Mouse (Mus musculus): ENCODE measurements around the gene Gm43302. TPM values are rescaled to one million over a fixed set of nuclear protein-coding genes. Genes with fewer than 3 reads are reported as not detected.
"Not testable (repeated sequence)": the region's sequence is repeated elsewhere in the genome, so short reads cannot be mapped to it uniquely, and the experiment has no call there.

Gm43302 gene
- total RNA-seq (2014; fragmentation: Nextera tagmentation), result not detected in 2 replicates
- not detected in 2 replicates for total RNA-seq (2017)

DNA sequence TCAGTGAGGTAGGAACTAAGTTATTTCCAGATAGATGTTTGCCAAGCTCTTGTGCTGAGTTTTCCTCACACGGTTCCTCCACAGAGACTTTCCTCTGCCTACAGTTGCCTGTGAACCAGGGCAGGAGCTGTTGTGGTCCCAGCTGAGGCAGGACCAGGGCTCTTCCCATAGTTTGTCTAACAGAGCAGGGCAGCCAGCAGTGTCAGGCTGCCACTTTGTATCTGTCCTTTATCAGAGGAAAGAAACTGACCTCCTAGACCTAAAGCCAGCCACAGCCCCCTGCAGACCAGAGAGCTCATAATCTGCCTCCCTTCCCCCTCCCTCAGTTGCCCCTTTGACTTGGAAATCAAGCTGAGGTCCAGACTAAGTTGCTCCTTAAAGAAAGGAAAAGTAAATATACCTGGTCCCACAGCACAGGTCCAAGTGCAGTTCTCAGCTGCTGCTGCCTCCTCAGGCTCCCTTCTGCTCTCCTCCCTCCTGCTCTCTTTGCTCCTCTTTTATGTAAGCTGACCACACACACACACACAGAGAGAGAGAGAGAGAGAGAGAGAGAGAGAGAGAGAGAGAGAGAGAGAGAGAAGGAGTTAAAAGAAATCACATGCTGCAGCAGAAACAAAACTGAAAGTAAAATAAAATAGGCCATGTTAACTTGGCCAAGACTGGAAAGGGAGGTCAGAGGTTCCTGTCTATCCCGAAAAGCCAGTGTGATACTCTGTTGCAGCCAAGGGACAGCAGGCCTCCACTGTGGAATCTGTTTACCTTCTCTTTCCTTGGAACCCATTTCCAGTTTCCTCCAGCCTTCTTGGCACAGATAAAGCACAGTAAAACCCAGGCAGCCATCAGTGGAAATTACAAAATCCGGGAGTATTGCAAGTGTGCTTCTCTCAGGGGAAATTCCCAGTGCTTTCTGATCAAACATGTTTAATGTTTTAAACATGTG lies at the start of gene Gm43302, which contains the start of gene Gbp6:
Gene Gm43302, minus strand, starts transcription at position 470 of the 940 bp plus-strand sequence.
Gene Gbp6, minus strand, starts transcription at position 473 of the 940 bp plus-strand sequence.
- peak; percentile 25; the same call in 1 of the 2 replicates for ATAC-seq (replicated peaks; ENCODE audit: poor library complexity, severe bottlenecking)

GRCm38 (mm10) chr5:105341281-105341680 lies 47.8 kb upstream of the Gm43302 start:
- ATAC-seq (replicated peaks; ENCODE audit: poor library complexity, severe bottlenecking), result no peak

DNA sequence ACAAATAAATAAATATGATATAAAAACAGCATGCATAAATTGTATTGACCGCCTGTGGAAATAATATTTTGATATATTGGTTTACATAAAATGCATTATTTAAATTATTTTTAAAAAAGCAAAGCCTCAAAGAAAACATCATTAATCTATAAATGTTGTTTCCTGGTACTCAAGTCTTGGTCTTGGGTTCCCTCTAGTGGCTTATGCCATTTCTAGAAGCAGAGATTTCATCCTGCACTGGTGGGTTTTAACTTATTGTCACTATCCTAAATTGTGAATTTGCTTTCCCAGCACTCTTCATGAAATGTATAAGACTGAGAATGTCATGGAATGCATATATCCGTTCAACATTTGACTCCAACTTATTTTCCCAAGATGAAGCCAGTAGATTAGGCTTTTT lies 29.0 kb upstream of the Gm43302 start:
- ATAC-seq (replicated peaks; ENCODE audit: poor library complexity, severe bottlenecking), result no peak

- ATAC-seq (replicated peaks; ENCODE audit: poor library complexity, severe bottlenecking), result no peak
These were observed 17.4 kb upstream of the Gm43302 start for GRCm38 (mm10) chr5:105310941-105311340.

DNA sequence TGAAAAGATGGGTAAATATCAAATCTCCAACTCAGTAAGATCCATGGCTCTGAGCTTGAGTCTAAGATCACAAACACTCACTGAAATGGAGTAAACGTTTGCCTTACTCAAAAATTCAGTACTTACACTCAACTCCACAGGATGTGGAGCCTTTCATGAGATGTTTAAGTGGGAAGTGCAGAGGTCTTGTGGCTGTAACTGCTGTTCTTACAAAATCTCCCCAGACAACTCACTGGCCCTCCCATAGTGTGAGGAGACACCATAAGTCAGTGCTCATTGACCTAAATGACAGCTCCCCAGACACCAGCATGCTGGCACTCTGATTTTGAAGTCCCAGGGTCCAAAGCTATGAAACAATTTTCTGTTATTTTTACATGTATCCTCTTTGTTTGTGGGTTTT lies 15.7 kb upstream of the Gm43302 start:
- ATAC-seq (replicated peaks; ENCODE audit: poor library complexity, severe bottlenecking), result peak; percentile 98

DNA sequence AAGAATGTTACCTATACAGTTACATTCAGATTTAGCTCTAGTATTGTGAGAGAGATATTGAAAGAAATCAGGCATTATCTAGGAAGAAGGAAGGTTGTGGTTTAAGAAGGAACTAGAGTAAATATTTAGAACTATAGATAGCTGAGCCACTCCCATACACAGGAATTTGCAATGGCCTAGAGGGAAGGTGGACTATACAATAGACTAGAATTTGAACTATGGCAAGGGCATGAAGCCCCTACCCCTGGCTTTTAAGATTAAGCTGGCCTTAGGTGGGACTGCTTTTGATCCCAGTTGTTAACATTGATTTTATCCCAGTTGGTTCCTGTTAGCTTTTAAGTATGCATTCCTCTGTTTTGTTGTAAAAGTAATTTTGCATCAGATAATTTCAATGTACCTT lies 13.5 kb upstream of the Gm43302 start:
- ATAC-seq (replicated peaks; ENCODE audit: poor library complexity, severe bottlenecking), result not testable (repeated sequence)

DNA sequence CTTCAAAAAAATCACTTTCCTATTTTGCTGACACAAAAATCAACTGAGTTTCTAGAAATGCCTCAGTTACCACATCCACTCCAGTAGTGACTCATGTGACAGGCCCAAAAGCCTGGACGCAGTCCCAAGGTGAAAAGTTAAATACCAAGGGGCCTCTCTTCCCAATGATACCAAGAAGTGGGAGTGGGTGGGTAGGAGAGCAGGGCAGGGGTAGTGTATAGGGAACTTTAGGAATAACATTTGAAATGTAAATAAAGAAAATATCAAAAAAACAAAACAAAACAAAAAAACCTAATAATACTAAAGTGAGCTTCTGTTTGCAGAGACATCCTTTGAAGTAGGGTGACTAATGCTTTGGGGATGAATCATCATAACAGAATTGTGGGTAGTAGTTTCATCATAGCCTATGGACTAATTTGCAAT lies 12.7 kb upstream of the Gm43302 start:
- ATAC-seq (replicated peaks; ENCODE audit: poor library complexity, severe bottlenecking), result 0 out of 2 replicates have a peak, but pooled peaks have one; percentile 37

DNA sequence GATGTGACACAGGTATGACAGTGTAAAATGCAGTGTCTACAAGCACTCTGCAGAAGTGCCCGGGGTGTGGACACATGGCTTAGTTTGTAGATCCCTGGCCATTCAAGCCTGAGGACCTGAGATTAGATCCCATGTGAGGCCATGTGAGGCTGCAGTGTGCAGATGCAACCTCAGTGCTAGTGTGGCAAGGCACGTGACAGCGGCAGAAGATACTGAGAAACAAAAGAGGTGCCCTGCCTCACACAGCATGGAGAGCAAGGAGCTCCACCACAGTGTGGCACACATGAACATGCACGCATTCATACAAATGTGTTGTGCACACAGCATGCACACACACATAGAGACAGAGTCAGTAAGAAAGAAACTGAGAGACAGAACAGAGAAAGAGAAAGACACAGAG lies 12.2 kb upstream of the Gm43302 start:
- not testable (repeated sequence) for ATAC-seq (replicated peaks; ENCODE audit: poor library complexity, severe bottlenecking)

DNA sequence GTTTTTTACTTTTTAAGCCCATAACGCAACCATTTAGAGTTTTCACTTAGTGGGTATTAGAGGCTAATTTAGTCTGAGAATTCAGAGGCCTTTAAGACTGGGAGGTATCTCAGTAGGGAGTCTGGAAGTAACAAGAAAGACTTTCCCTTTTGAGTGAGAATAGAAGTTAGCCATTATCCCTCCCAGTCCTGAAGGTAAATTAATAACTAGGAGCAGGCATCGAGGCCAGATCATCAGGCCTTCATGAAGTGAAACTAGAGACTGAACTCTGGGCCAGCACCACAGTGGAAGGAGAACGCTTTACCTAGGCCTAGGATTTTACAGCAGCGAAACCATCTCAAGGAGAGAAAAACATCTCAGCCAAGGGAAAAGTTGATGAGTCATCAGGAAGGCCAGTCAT lies 8.5 kb upstream of the Gm43302 start:
- ATAC-seq (replicated peaks; ENCODE audit: poor library complexity, severe bottlenecking), result no peak

GRCm38 (mm10) chr5:105301531-105301930 lies 8.0 kb upstream of the Gm43302 start:
- no peak for ATAC-seq (replicated peaks; ENCODE audit: poor library complexity, severe bottlenecking)

DNA sequence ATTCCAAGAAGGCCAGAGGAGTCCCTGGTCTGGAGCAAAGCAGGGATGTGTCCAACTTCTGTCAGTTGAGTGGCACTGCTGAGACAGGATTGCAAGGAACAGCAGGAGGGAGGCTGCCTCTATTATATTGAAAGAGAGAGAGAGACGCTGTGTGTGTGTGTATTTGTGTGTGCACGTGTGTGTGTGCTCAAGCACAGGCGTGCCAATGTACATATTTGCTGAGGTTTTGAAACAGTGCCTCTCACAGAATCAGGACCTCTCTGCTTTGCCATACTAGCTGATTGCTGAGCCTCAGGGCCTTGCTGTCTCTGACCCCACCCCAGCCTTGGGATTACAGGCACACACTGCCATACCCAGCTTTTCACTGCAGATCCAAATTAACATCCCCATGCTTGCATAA lies 2.3 kb upstream of the Gm43302 start:
- ATAC-seq (replicated peaks; ENCODE audit: poor library complexity, severe bottlenecking), result no peak

- ATAC-seq (replicated peaks; ENCODE audit: poor library complexity, severe bottlenecking), result no peak
These were observed 1.0 kb downstream of the Gm43302 start for GRCm38 (mm10) chr5:105292492-105292891.

DNA sequence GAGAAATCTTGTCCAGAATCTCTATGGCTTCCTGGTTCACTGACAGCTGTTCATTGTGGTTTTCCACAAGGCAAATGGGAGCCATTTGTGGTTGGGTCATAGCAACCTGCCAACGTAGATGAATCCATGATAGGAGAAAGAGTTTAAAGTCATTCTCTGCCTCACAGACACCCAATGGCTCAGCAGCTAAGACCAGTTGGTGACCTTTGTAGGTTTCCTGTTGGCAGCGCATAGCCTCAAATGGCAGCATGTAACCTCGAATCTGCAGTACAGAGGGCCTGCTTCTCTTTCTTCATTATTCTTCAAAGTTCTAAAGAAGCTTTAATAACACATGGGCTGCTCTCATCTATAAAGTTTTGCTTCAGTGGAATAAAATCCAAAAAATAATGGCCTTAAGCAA lies 2.6 kb downstream of the Gm43302 start:
- not testable (repeated sequence) for ATAC-seq (replicated peaks; ENCODE audit: poor library complexity, severe bottlenecking)

- ATAC-seq (replicated peaks; ENCODE audit: poor library complexity, severe bottlenecking), result not testable (repeated sequence)
These were observed 32.8 kb downstream of the Gm43302 start for GRCm38 (mm10) chr5:105260673-105261072.

GRCm38 (mm10) chr5:105252491-105252890 lies 41.0 kb downstream of the Gm43302 start:
- ATAC-seq (replicated peaks; ENCODE audit: poor library complexity, severe bottlenecking), result no peak

GRCm38 (mm10) chr5:105244741-105245140 lies 48.8 kb downstream of the Gm43302 start:
- ATAC-seq (replicated peaks; ENCODE audit: poor library complexity, severe bottlenecking), result peak; percentile 86

DNA sequence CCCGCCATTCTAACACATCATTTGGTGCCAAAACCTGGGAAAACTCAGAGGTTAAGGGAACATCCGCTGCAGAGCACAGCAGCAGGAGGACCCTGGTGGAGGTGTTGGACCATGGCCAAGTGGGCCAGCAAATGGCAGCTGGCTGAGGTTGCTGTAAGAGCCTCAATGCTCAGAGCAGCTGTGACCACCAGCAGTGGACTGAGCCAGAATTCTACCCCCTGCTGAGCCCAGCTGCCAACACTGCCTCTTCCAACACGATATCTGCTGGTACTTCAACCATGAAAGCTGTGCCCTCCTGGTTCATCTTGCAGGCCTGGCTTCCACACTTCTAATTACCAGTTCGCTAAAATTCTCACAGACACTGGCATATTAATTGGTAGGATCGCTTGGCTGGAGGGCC lies 52.5 kb downstream of the Gm43302 start:
- ATAC-seq (replicated peaks; ENCODE audit: poor library complexity, severe bottlenecking), result not testable (repeated sequence)

DNA sequence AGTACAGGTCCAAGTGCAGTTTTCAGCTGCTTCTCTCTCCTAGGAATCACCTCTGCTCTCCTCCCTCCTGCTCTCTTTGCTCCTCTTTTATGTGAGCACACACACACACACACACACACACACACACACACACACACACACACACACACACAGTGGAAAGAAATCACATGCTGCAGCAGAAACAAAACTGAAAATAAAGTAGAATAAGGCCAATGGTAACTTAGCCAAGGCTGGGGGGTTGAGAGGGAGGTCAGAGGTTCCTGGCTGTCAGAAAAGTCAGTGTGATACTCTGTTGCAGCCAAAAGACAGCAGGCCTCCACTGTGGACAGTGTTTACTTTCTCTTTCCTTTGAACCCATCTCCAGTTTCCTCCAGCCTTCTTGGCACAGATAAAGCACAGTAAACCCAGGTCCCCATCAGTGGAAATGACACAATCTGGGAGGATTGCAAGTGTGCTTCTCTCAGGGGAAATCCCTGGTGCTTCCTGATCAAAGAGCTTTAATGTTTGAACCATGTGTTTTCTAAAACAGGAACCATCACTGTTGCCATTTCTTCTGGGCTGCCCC lies 53.9 kb downstream of the Gm43302 start, which contains the start of gene Gbp10:
Gene Gbp10, minus strand, starts transcription at position 51 of the 565 bp plus-strand sequence.
- ATAC-seq (replicated peaks; ENCODE audit: poor library complexity, severe bottlenecking), result 0 out of 2 replicates have a peak, but pooled peaks have one; percentile 14

DNA sequence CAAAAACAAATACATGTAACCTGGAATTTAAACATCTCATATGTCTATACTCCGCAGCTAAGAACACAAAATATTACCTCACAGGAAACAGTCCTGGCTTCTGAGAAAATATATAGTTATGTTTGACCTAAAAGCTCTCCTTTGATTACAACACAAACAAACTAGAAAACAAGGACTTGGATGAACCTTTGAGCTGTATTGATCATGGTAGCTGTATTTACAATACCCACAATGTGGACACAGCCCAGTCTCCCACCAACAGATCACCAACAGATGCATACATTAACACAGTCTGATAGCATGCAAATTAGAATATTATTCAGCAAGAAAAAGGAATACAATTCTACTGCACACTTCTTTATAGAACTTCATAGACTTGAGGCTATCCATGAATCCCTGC lies 55.1 kb downstream of the Gm43302 start:
- ATAC-seq (replicated peaks; ENCODE audit: poor library complexity, severe bottlenecking), result not testable (repeated sequence)

DNA sequence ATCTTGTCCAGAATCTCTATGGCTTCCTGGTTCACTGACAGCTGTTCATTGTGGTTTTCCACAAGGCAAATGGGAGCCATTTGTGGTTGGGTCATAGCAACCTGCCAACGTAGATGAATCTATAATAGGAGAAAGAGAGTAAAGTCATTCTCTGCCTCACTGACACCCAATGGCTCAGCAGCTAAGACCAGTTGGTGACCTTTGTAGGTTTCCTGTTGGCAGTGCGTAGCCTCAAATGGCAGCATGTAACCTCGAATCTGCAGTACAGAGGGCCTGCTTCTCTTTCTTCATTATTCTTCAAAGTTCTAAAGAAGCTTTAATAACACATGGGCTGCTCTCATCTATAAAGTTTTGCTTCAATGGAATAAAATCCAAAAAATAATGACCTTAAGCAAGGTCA lies 57.5 kb downstream of the Gm43302 start:
- ATAC-seq (replicated peaks; ENCODE audit: poor library complexity, severe bottlenecking), result not testable (repeated sequence)

DNA sequence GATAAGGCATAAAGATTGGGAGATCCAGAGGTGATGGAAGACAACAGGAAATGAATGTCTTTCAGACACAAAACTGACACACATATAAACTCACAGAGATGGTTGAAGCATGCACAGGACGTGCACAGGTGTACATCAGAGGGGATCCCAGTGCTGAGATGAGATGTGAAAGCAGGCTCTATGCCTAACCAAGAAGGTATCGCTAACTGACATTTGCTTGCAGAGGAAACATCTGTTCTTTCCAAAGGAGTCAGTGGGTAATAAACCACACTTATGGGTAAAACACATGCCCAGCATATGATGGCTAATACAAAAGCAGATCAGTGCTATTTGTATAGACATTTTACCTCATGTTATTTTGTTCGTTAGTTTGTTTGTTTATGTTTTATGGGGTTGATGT lies 84.5 kb downstream of the Gm43302 start:
- not testable (repeated sequence) for ATAC-seq (replicated peaks; ENCODE audit: poor library complexity, severe bottlenecking)

Data from granulocyte monocyte progenitor cell, adult 5-6 weeks (primary cell).